Mouse (Mus musculus) MEL (cell line): ENCODE results near the gene Ltn1. TPM values are rescaled to one million over a fixed set of nuclear protein-coding genes. Genes with fewer than 3 reads are reported as not detected.

Experiments used
- DNase-seq: peaks from one replicate; pipeline ENCODE4 v3.0.0; 2011; ENCODE audit warnings: low read depth, low spot score
- H3K27ac ChIP-seq: 2 replicates; pipeline ENCODE4 v1.5.1; 2012; ENCODE audit warnings: low read depth, mild to moderate bottlenecking, control low read depth, low read length, moderate library complexity; ENCODE audit not compliant: control insufficient read depth
- H3K27me3 ChIP-seq, 2 experiments: fragments of 150-350 bp in 1 of 2; sonication (generic) in 1 of 2; 2 replicates each; pipeline ENCODE4 v1.6.1; 2012; ENCODE audit warnings: low read length in 2 of 2, mild to moderate bottlenecking in 2 of 2, improper control_type of control experiment in 1 of 2, moderate library complexity in 1 of 2; ENCODE audit not compliant: insufficient read depth in 2 of 2, control insufficient read depth in 1 of 2
- H3K36me3 ChIP-seq, 2 experiments: 2 replicates each; pipeline ENCODE4 v1.6.1; 2012 to 2014; ENCODE audit warnings: low read length in 2 of 2, improper control_type of control experiment in 1 of 2, inconsistent platforms in 1 of 2, mild to moderate bottlenecking in 1 of 2; ENCODE audit not compliant: insufficient read depth in 2 of 2, control insufficient read depth in 1 of 2
- H3K4me1 ChIP-seq, 2 experiments: fragments of 150-350 bp in 1 of 2; sonication (generic) in 1 of 2; 2 replicates each; pipeline ENCODE4 v1.6.1; 2012; ENCODE audit warnings: low read length in 2 of 2, improper control_type of control experiment in 1 of 2, mild to moderate bottlenecking in 1 of 2; ENCODE audit not compliant: insufficient read depth in 2 of 2, control insufficient read depth in 1 of 2
- H3K4me3 ChIP-seq, 2 experiments: fragments of 150-350 bp in 1 of 2; sonication (generic) in 1 of 2; 2 replicates each; pipeline ENCODE4 v1.5.1; 2012; ENCODE audit warnings: low read depth in 2 of 2, low read length in 2 of 2, mild to moderate bottlenecking in 2 of 2, moderate library complexity in 2 of 2, control low read depth in 1 of 2, improper control_type of control experiment in 1 of 2; ENCODE audit not compliant: control insufficient read depth in 1 of 2, insufficient read depth in 1 of 2
- H3K79me2 ChIP-seq: 2 replicates; pipeline ENCODE4 v1.6.1; 2012; ENCODE audit warnings: mild to moderate bottlenecking, low read length, moderate library complexity; ENCODE audit not compliant: control insufficient read depth, poor library complexity, insufficient read depth
- H3K9ac ChIP-seq: 2 replicates; pipeline ENCODE4 v1.6.1; 2012; ENCODE audit warnings: low read depth, mild to moderate bottlenecking, control low read depth, low read length, moderate library complexity; ENCODE audit not compliant: control insufficient read depth, poor library complexity, severe bottlenecking
- H3K9me3 ChIP-seq: fragments of 150-350 bp; sonication (generic); replicated peaks from 2 replicates; pipeline ENCODE4 v1.6.1; 2012; ENCODE audit warnings: mild to moderate bottlenecking, low read length, improper control_type of control experiment, moderate library complexity; ENCODE audit not compliant: insufficient read depth
- CHD2 ChIP-seq: IDR thresholded peaks from 2 replicates; pipeline ENCODE4 v1.6.1; 2011; ENCODE audit warnings: low read length, improper control_type of control experiment
- ETS1 ChIP-seq: IDR thresholded peaks from 2 replicates; pipeline ENCODE4 v1.6.1; 2012; ENCODE audit warnings: low read depth, mild to moderate bottlenecking, inconsistent platforms, low read length, improper control_type of control experiment, moderate library complexity
- MXI1 ChIP-seq: IDR thresholded peaks from 2 replicates; pipeline ENCODE4 v1.6.1; 2011; ENCODE audit warnings: mild to moderate bottlenecking, low read depth, low read length, improper control_type of control experiment
- MYC ChIP-seq: IDR thresholded peaks from 2 replicates; pipeline ENCODE4 v1.6.1; 2011; ENCODE audit warnings: low read depth, mild to moderate bottlenecking, low read length, improper control_type of control experiment, moderate library complexity
- RAD21 ChIP-seq: IDR thresholded peaks from 2 replicates; pipeline ENCODE4 v1.6.1; 2011; ENCODE audit warnings: mild to moderate bottlenecking, low read depth, low read length, improper control_type of control experiment
- USF1 ChIP-seq: IDR thresholded peaks from 2 replicates; pipeline ENCODE4 v1.6.1; 2014; ENCODE audit warnings: low read depth, mild to moderate bottlenecking, inconsistent platforms, low read length, improper control_type of control experiment, moderate library complexity
- polyA plus RNA-seq, 2 experiments: library from polyadenylated mRNA; stranded (reverse) in 1 of 2; unstranded in 1 of 2; fragments of >175 nt in 1 of 2; fragments of >200 nt in 1 of 2; gene quantifications; 2 replicates each; pipeline versions ENCODE4 v1.2.1 to v1.2.4; 2012; ENCODE audit warnings: low replicate concordance in 2 of 2, low read depth in 1 of 2; ENCODE audit not compliant: insufficient read length in 2 of 2, insufficient read depth in 1 of 2, missing spikeins in 1 of 2
- total RNA-seq: library from RNA; depleted of rRNA; stranded (reverse); fragments of 300-350 nt; gene quantifications from 2 replicates; pipeline ENCODE4 v1.2.3, GENCODE M21; 2012; rRNA removed

Ltn1 gene
- total and polyA plus RNA-seq, 3 experiments, result 16.0 to 55.9 (median 22.3) TPM

DNA sequence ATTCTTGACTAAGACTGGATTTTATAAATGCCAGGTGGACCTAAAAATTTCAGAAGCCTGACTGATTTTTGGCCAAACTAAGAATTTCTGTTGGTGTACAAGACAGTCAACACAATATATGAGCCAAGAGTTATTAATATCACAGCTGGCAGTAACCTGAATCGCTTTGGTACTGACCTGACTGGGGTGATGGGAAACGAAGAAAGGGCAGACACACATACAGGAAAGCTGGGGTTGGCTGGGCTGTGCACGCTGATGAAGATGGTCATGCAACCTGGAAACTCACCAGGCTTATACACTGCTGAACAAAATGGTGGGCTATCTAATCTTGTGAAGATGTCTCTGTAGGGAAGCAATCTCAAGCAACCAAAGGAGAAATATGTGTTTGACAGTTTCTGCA is 102.4 kb downstream of the Ltn1 start:
- Histone ChIP-seq H3K27ac (no peak overlapping the region), H3K4me3 (no peak overlapping the region), H3K4me1 (no peaks in the 10 kb centered on the region), H3K9ac (no peak overlapping the region), H3K79me2 (no peaks in the 10 kb centered on the region), H3K36me3 (no peaks in the 10 kb centered on the region), H3K9me3 (no peaks in the 10 kb centered on the region), H3K27me3 (no peaks in the 10 kb centered on the region)
- DNase-seq, result no peak
- TF ChIP-seq RAD21, result no peak
- no peak for TF ChIP-seq CHD2
- no peak for TF ChIP-seq ETS1
- no peak for TF ChIP-seq MXI1
- no peak for TF ChIP-seq MYC
- TF ChIP-seq USF1, result no peak

Other genes with a start within 250 kb of the Ltn1 start
- gene N6amt1, start 78.4 kb downstream of the Ltn1 start, total RNA-seq, result 14.4 and 16.1 TPM in 2 replicates
- 10 to 100 TPM in 1 of 2 experiments, not detected in 1; 24.6 TPM for gene N6amt1, start 78.4 kb downstream of the Ltn1 start, polyA plus RNA-seq
- 9.0 and 11.3 TPM in 2 replicates for gene Rwdd2b, start 8.0 kb upstream of the Ltn1 start, total RNA-seq
- gene Rwdd2b, start 8.0 kb upstream of the Ltn1 start, polyA plus RNA-seq, result 10 to 100 TPM in 1 of 2 experiments, not detected in 1; 17.2 TPM
- gene Usp16, start 22.1 kb upstream of the Ltn1 start, total RNA-seq, result 75.7 and 76.4 TPM in 2 replicates
- gene Usp16, start 22.1 kb upstream of the Ltn1 start, polyA plus RNA-seq, result 100 to 1,000 TPM in 1 of 2 experiments, 10 to 100 TPM in 1; 66.6 to 256 TPM
- 393 and 428 TPM in 2 replicates for gene Cct8, start 63.3 kb upstream of the Ltn1 start, total RNA-seq
- 1,000 to 10,000 TPM in 1 of 2 experiments, 100 to 1,000 TPM in 1; 812 to 1,102 TPM for gene Cct8, start 63.3 kb upstream of the Ltn1 start, polyA plus RNA-seq
- not detected in 2 replicates for gene Map3k7cl, start 120.7 kb upstream of the Ltn1 start, total RNA-seq
- gene Map3k7cl, start 120.7 kb upstream of the Ltn1 start, polyA plus RNA-seq, result not detected